Mouse (Mus musculus): ENCODE data around the gene Vmn2r53. TPM values are rescaled to one million over a fixed set of nuclear protein-coding genes. Genes with fewer than 3 reads are reported as not detected.
"Not testable (repeated sequence)": the region's sequence is repeated elsewhere in the genome, so short reads cannot be mapped to it uniquely, and the experiment has no call there.

Vmn2r53 gene
- total RNA-seq (2021): under 1 TPM; 0.03 to 0.07 TPM
- long read RNA-seq, experiment 1: 0 reads
- long read RNA-seq, experiment 2: 0 reads

DNA sequence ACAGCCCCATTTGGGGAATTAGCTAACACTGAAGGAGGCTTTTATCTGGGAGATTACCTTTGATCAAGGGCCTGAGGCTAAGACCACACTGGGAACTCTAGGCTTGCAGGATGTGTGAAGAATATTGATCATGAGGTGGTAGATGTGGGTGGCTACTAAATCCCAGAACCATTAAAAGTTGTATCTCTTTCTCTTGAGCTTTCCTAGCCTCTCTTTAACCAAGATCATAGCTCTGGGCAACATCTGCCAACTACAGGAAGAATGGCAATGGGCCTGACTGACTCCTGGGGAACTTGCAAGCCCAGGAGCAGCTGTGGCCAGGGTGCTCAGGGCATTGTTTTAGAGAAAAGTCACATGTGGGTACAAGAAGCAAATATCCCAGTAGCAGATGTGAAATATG, at the start of gene Vmn2r53:
Gene Vmn2r53, minus strand, starts transcription at position 101 of the 400 bp plus-strand sequence.
- DNase-seq: no peak

GRCm38 (mm10) chr7:12640219-12640618, 31.6 kb upstream of the Vmn2r53 start, which contains the start of gene Vmn2r54:
Gene Vmn2r54 (minus strand): TSS chr7:12640319.
- not testable (repeated sequence) for DNase-seq

Other genes with a start within 250 kb of the Vmn2r53 start
- gene Vmn1r84, start 239.5 kb downstream of the Vmn2r53 start, total RNA-seq (2021): not detected
- gene Zfp551, start 186.0 kb downstream of the Vmn2r53 start, total RNA-seq (2021): 1 to 10 TPM; 2.8 to 4.4 TPM
- 1 to 10 TPM; 7.9 to 9.5 TPM for gene Zfp606, start 130.5 kb downstream of the Vmn2r53 start, total RNA-seq (2021)
- not detected for gene 2900092C05Rik, start 96.3 kb downstream of the Vmn2r53 start, total RNA-seq (2021)
- not detected for gene Vmn2r54, start 31.5 kb upstream of the Vmn2r53 start, total RNA-seq (2021)
- not detected for gene Vmn2r55, start 76.2 kb upstream of the Vmn2r53 start, total RNA-seq (2021)
- gene Vmn2r56, start 126.2 kb upstream of the Vmn2r53 start, total RNA-seq (2021): not detected
- 1 to 10 TPM; 2.3 to 4.3 TPM for gene Zscan18, start 194.8 kb upstream of the Vmn2r53 start, total RNA-seq (2021)
- gene Zfp329, start 210.1 kb upstream of the Vmn2r53 start, total RNA-seq (2021): 10 to 100 TPM; 10.5 to 11.0 TPM
- 10 to 100 TPM; 22.2 to 24.0 TPM for gene Zfp110, start 226.0 kb upstream of the Vmn2r53 start, total RNA-seq (2021)

Data from adrenal gland, postnatal 36 days (tissue).